Mouse (Mus musculus): ENCODE data around the gene Gm5169.
"Not testable (repeated sequence)": the region's sequence is repeated elsewhere in the genome, so short reads cannot be mapped to it uniquely, and the experiment has no call there.

Gm5169 gene

DNA sequence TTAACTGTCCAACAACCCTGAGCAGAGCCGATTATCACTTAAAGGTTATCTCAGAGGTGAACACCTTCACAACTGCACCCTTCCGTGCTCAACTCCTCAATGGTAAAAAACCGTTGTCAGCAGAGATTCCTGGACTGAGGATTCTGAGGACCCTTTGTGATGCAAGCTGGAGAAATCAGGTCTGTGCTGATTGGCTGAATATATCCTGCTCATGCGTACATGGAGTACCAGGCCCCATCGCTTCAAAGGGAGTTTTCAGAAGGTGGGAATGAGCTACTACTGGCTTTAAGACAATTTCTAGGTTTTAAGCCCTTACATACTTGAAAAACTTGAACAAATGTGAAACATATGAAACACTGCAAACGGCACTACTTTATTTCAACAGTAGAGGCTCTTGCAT is at the start of gene Gm5169:
Gene Gm5169, minus strand, starts transcription at position 101 of the 400 bp plus-strand sequence.
- in situ Hi-C loops (cut with MboI), result not testable (repeated sequence)

DNA sequence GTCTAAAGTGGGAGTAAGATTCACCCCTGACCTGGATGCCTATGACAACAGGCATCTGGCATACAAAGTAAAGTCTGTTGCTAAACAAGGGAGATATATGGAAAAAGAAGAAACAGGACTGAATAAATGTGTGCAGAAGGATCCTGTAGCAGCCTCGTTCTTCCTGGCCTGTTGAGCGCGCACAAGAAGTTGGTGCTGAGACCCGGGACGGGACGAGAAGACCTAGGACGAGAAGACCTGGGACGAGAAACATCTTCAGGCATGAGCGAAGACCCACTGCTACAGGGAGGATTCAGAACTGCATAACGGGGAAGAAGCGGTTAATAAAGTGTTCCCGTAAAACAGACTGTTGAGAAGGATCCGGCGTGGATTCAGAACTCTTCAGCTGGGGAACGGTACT is 46.2 kb upstream of the Gm5169 start:
- in situ Hi-C loops (cut with MboI), result not testable (repeated sequence)

Data from mature B cell (primary cell).